Mouse (Mus musculus) limb, embryonic 13.5 days (tissue): ENCODE measurements around the gene Maml2. TPM values are rescaled to one million over a fixed set of nuclear protein-coding genes. Genes with fewer than 3 reads are reported as not detected.

Experiments
- ATAC-seq: fragments of 200-750 bp; cut with Nextera tagmentation; 2 replicates; pipeline ENCODE4 v1.8.0; 2017; ENCODE audit warnings: low read depth, moderate number of reproducible peaks, moderate TSS enrichment; ENCODE audit not compliant: low FRiP score
- H3K27ac ChIP-seq: fragments of 300-500 bp; sonication (generic); 2 replicates; pipeline ENCODE4 v1.5.1; 2015; ENCODE audit warnings: inconsistent platforms, mild to moderate bottlenecking, moderate library complexity
- H3K27me3 ChIP-seq: fragments of 300-500 bp; sonication (generic); 2 replicates; pipeline ENCODE4 v1.6.1; 2015; ENCODE audit warnings: mild to moderate bottlenecking, inconsistent platforms
- H3K36me3 ChIP-seq: fragments of 300-500 bp; sonication (generic); 2 replicates; pipeline ENCODE4 v1.6.1; 2015; ENCODE audit warnings: inconsistent platforms, mild to moderate bottlenecking, moderate library complexity
- H3K4me1 ChIP-seq: fragments of 300-500 bp; sonication (generic); 2 replicates; pipeline ENCODE4 v1.6.1; 2015; ENCODE audit warnings: inconsistent platforms
- H3K4me2 ChIP-seq: fragments of 300-500 bp; sonication (generic); replicated peaks from 2 replicates; pipeline ENCODE4 v1.6.1; 2015; ENCODE audit warnings: inconsistent platforms, mild to moderate bottlenecking, moderate library complexity
- H3K4me3 ChIP-seq: fragments of 300-500 bp; sonication (generic); 2 replicates; pipeline ENCODE4 v1.5.1; 2015; ENCODE audit warnings: moderate library complexity, mild to moderate bottlenecking, inconsistent platforms
- H3K9ac ChIP-seq: fragments of 300-500 bp; sonication (generic); 2 replicates; pipeline ENCODE4 v1.6.1; 2015; ENCODE audit warnings: mild to moderate bottlenecking, inconsistent platforms
- H3K9me3 ChIP-seq: fragments of 300-500 bp; sonication (generic); 2 replicates; pipeline ENCODE4 v1.6.1; 2016; ENCODE audit warnings: inconsistent platforms
- WGBS: fragments of 180-500 bp; shearing (Covaris S2); methylation state at CpG from one replicate; pipeline ENCODE4 v1.1.7; 2015; 5-methylcytosine and 5-hydroxymethylcytosine counted together
- polyA plus RNA-seq: library from polyadenylated mRNA; unstranded; fragments of >200 nt; fragmentation: Nextera tagmentation; extraction: Ambion mirVana; gene quantifications from 2 replicates; pipeline ENCODE4 v1.2.1, GENCODE M21; 2015

Gene Maml2
- polyA plus RNA-seq, 1 experiment from 2014 or later: 15.9 TPM

DNA sequence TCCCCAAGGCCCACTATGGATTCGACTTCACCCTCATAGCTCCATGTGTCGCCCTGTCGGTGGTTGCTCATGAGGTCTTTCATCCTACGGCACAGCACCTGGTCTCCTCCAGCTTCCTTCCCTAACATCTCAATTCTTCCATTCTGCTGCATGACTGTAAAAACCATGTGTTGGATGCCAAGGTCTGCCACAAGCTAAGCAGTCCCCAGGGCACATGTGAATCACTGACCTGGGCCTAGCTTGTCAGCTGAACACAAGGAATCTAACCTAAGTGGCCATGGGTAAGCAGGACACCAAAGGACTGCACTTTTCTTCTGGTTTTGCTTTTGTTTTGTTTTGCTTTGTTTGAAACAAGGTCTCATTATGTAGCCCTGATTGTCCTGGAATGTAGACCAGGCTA is 271.3 kb downstream of the Maml2 start:
- H3K27ac ChIP-seq: no peak overlapping the region
- no peak for ATAC-seq

GRCm38 (mm10) chr9:13572847-13573246 is 275.1 kb downstream of the Maml2 start:
- 0 out of 2 replicates have a peak, but pooled peaks cover 6% of the 10 kb centered on the region for H3K9me3 ChIP-seq
- ATAC-seq: no peak
- WGBS: 97% methylated on average over 3 of the region's 3 CpGs
- H3K27me3 ChIP-seq: no peaks in the 10 kb centered on the region
- no peak overlapping the region for H3K27ac ChIP-seq
- H3K4me2 ChIP-seq: no peak overlapping the region
- H3K4me1 ChIP-seq: peaks cover 31% of the 10 kb centered on the region
- H3K9ac ChIP-seq: no peak overlapping the region
- no peak overlapping the region for H3K4me3 ChIP-seq
- H3K36me3 ChIP-seq: no peaks in the 10 kb centered on the region

More for the DNA sequence above, 271.3 kb downstream of the Maml2 start:
- WGBS: 89% methylated on average over 4 of the region's 4 CpGs
- H3K4me3 ChIP-seq: no peak overlapping the region
- H3K9ac ChIP-seq: no peak overlapping the region
- H3K27me3 ChIP-seq: no peaks in the 10 kb centered on the region
- H3K4me2 ChIP-seq: no peak overlapping the region
- H3K4me1 ChIP-seq: peaks cover 26% of the 10 kb centered on the region
- 0 out of 2 replicates have a peak, but pooled peaks cover 6% of the 10 kb centered on the region for H3K9me3 ChIP-seq
- no peaks in the 10 kb centered on the region for H3K36me3 ChIP-seq

DNA sequence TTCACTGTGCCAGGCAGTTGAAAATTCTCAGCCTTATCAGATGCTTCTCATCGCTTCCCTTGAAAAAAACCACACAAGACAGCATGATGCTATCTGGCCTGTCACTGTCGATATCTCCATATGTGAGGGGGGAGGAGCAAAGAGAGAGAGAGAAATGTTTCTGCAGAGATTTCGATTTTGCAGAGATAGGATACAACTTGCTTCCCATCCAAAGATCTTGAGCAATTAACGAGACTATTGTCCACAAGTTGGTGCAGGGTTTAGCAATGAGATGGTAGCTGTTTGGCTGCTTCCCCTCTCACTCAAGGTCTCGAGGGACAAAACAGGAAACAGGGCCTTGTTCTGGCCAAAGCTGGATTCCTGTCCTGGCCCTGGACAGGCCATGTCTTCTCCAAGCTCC is 276.3 kb downstream of the Maml2 start:
- Histone ChIP-seq H3K9ac (no peak overlapping the region), H3K4me3 (no peak overlapping the region), H3K27ac (no peak overlapping the region), H3K9me3 (0 out of 2 replicates have a peak, but pooled peaks cover 6% of the 10 kb centered on the region), H3K4me1 (peaks cover 29% of the 10 kb centered on the region), H3K27me3 (no peaks in the 10 kb centered on the region), H3K4me2 (no peak overlapping the region), H3K36me3 (no peaks in the 10 kb centered on the region)
- WGBS: 75% methylated on average over 5 of the region's 5 CpGs
- no peak for ATAC-seq

- H3K9ac ChIP-seq: no peak overlapping the region
- H3K4me3 ChIP-seq: no peak overlapping the region
- H3K4me2 ChIP-seq: no peak overlapping the region
- WGBS: 35% methylated on average over 2 of the region's 2 CpGs
- H3K36me3 ChIP-seq: no peaks in the 10 kb centered on the region
- 0 out of 2 replicates have a peak, but pooled peaks cover 6% of the 10 kb centered on the region for H3K9me3 ChIP-seq
- peaks cover 29% of the 10 kb centered on the region for H3K4me1 ChIP-seq
- ATAC-seq: no peak
- H3K27ac ChIP-seq: no peak overlapping the region
- H3K27me3 ChIP-seq: no peaks in the 10 kb centered on the region
These were observed 277.2 kb downstream of the Maml2 start for GRCm38 (mm10) chr9:13574913-13575312.

DNA sequence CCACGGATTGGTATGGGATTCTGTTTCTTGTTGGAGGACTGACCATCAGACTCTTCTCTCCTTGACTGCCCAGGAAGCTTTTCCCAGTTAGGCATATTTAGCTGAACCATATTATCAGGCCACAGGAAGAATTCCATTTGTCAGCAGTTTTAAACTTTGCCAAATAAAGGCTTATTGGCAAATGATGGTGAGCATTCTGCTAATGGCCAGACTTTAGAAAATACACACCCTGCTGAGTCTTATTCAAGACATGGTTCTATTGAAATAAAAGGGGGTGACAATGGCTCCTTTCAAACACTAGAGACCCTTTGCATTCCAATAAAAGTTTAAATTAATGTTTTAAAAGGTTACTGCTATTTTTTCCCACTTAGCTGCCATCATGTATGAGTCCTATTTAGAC is 279.4 kb downstream of the Maml2 start:
- no peak overlapping the region for H3K9ac ChIP-seq
- ATAC-seq: no peak
- H3K4me2 ChIP-seq: no peak overlapping the region
- H3K4me1 ChIP-seq: peaks cover 33% of the 10 kb centered on the region
- WGBS: 80% methylated on average over 1 of the region's 1 CpGs
- no peaks in the 10 kb centered on the region for H3K27me3 ChIP-seq
- H3K9me3 ChIP-seq: 0 out of 2 replicates have a peak, but pooled peaks cover 6% of the 10 kb centered on the region
- H3K27ac ChIP-seq: no peak overlapping the region
- no peaks in the 10 kb centered on the region for H3K36me3 ChIP-seq
- no peak overlapping the region for H3K4me3 ChIP-seq

GRCm38 (mm10) chr9:13581184-13581583 is 283.4 kb downstream of the Maml2 start:
- Histone ChIP-seq H3K36me3 (no peaks in the 10 kb centered on the region), H3K9me3 (no peaks in the 10 kb centered on the region)
- 66% methylated on average over 5 of the region's 5 CpGs for WGBS

GRCm38 (mm10) chr9:13583952-13584351 is 286.2 kb downstream of the Maml2 start:
- Histone ChIP-seq H3K9me3 (no peaks in the 10 kb centered on the region), H3K4me2 (0 out of 2 replicates have a peak overlapping the region, but pooled peaks have one; percentile 3), H3K27ac (no peak overlapping the region)

More at GRCm38 (mm10) chr9:13581184-13581583, 283.4 kb downstream of the Maml2 start:
- H3K27ac ChIP-seq: no peak overlapping the region
- H3K9ac ChIP-seq: no peak overlapping the region
- peaks cover 41% of the 10 kb centered on the region for H3K4me1 ChIP-seq
- no peak overlapping the region for H3K4me2 ChIP-seq
- no peak for ATAC-seq
- H3K27me3 ChIP-seq: no peaks in the 10 kb centered on the region
- H3K4me3 ChIP-seq: no peak overlapping the region

DNA sequence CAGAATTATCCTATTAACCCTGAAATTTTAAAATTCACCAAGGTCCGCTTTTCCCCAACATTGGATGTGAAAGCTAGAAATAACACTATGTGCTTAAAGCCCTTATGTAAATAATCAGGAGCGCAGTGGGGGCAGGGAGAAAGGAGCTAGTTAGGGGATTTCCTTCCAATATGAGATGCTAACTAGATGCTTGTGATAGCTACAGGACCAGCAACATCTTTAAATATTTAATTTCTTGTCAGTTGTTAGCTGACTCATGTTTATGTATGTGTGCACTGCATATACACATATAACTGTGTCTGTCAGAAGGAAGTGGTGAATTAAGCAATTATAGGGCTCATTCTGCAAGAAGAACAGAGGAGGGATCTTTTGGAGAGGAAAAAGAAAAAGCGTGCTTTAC is 286.7 kb downstream of the Maml2 start:
- Histone ChIP-seq H3K9ac (no peak overlapping the region), H3K9me3 (no peaks in the 10 kb centered on the region), H3K4me3 (no peak overlapping the region), H3K4me2 (0 out of 2 replicates have a peak overlapping the region, but pooled peaks have one; percentile 3), H3K36me3 (no peaks in the 10 kb centered on the region), H3K27me3 (no peaks in the 10 kb centered on the region), H3K4me1 (peaks cover 51% of the 10 kb centered on the region), H3K27ac (no peak overlapping the region)
- no peak for ATAC-seq
- 62% methylated on average over 3 of the region's 3 CpGs for WGBS

More at GRCm38 (mm10) chr9:13583952-13584351, 286.2 kb downstream of the Maml2 start:
- no peak overlapping the region for H3K9ac ChIP-seq
- H3K4me1 ChIP-seq: peaks cover 51% of the 10 kb centered on the region
- no peaks in the 10 kb centered on the region for H3K27me3 ChIP-seq
- no peaks in the 10 kb centered on the region for H3K36me3 ChIP-seq
- no peak for ATAC-seq
- no peak overlapping the region for H3K4me3 ChIP-seq
- WGBS: 34% methylated on average over 5 of the region's 5 CpGs

- no peaks in the 10 kb centered on the region for H3K36me3 ChIP-seq
- no peak overlapping the region for H3K9ac ChIP-seq
- 39% methylated on average over 9 of the region's 9 CpGs for WGBS
- ATAC-seq: peak; percentile 89
- H3K9me3 ChIP-seq: no peaks in the 10 kb centered on the region
- H3K4me1 ChIP-seq: peaks cover 47% of the 10 kb centered on the region
- no peaks in the 10 kb centered on the region for H3K27me3 ChIP-seq
- H3K4me2 ChIP-seq: peak overlapping the region; percentile 29
- H3K27ac ChIP-seq: peak overlapping the region; percentile 10; the same call in 1 of the 2 replicates
- H3K4me3 ChIP-seq: no peak overlapping the region
These were observed 289.6 kb downstream of the Maml2 start for GRCm38 (mm10) chr9:13587085-13587933.

DNA sequence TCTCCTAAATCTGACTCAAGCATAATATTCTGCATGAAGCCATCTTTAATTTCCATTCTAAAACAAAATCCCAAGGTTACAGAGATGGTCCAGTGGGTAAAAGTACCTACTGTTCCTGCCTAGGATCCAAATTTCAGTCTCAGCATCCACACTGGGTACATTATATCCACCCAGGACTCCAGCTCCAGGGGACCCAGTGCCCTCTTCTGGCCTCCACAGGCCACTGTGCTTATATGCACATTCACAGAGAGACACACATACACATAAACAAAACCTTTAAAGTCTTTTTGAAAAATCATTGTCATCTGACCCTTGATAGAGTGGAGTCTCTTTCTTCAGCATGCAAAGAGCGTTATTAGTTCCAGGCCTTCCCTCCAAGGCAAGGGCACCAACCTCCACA is 291.0 kb downstream of the Maml2 start:
- H3K4me1 ChIP-seq: peaks cover 39% of the 10 kb centered on the region
- H3K4me2 ChIP-seq: no peak overlapping the region
- no peak overlapping the region for H3K27ac ChIP-seq
- no peak for ATAC-seq
- H3K4me3 ChIP-seq: no peak overlapping the region
- WGBS: 93% methylated on average over 1 of the region's 1 CpGs
- H3K27me3 ChIP-seq: no peaks in the 10 kb centered on the region
- no peaks in the 10 kb centered on the region for H3K9me3 ChIP-seq
- no peaks in the 10 kb centered on the region for H3K36me3 ChIP-seq
- no peak overlapping the region for H3K9ac ChIP-seq

GRCm38 (mm10) chr9:13592701-13593100 is 294.9 kb downstream of the Maml2 start:
- H3K36me3 ChIP-seq: no peaks in the 10 kb centered on the region

GRCm38 (mm10) chr9:13597736-13598135 is 300.0 kb downstream of the Maml2 start:
- Histone ChIP-seq H3K4me1 (no peaks in the 10 kb centered on the region), H3K36me3 (no peaks in the 10 kb centered on the region), H3K4me3 (no peak overlapping the region), H3K27ac (no peak overlapping the region), H3K9me3 (no peaks in the 10 kb centered on the region), H3K4me2 (no peak overlapping the region), H3K9ac (no peak overlapping the region), H3K27me3 (no peaks in the 10 kb centered on the region)
- WGBS: 75% methylated on average over 6 of the region's 6 CpGs
- no peak for ATAC-seq

More at GRCm38 (mm10) chr9:13592701-13593100, 294.9 kb downstream of the Maml2 start:
- Histone ChIP-seq H3K9me3 (no peaks in the 10 kb centered on the region), H3K4me1 (peaks cover 5% of the 10 kb centered on the region), H3K27me3 (no peaks in the 10 kb centered on the region), H3K9ac (no peak overlapping the region), H3K4me3 (no peak overlapping the region), H3K4me2 (no peak overlapping the region), H3K27ac (no peak overlapping the region)
- 86% methylated on average over 10 of the region's 10 CpGs for WGBS
- no peak for ATAC-seq
